Comparison of ENCODE assay signal across 24 mouse cellular contexts in genomic region chr11:93972951-93973350, GRCm38 (mm10).
"Had no signal": no experiment of that assay in that cellular context is flagged by ENCODE, and none has a peak within 500 bp of the region (broad histone marks: within the 10 kb centered on the region; RNA-seq: fewer than 3 reads in every experiment).

No protein-coding gene starts in this region.

- H3K4me1 ChIP-seq: intestine, embryonic 15.5 days; limb, embryonic 12.5 days had no signal

- DNase-seq: gastrocnemius, adult 2 months; gastrocnemius, postnatal 10 days; gastrocnemius, postnatal 25 days; heart, adult 11 months; heart, adult 2 months; heart, postnatal 10 days; heart, postnatal 4 days; kidney, adult 18-20 months; kidney, adult 8-10 months; kidney, postnatal 10 days; kidney, postnatal 25 days; kidney, postnatal 4 days; liver; liver, embryonic 13.5 days had no signal

- H3K36me3 ChIP-seq: heart, embryonic 10.5 days; heart, embryonic 12.5 days; hindbrain, embryonic 10.5 days; hindbrain, embryonic 12.5 days; intestine, embryonic 15.5 days; limb, embryonic 10.5 days; limb, embryonic 12.5 days; liver, embryonic 13.5 days had no signal

- H3K27ac ChIP-seq: gastrocnemius, adult 2 months; heart, adult 2 months; heart, embryonic 10.5 days; hindbrain, embryonic 10.5 days; hindbrain, embryonic 12.5 days; hindbrain, embryonic 14.5 days; intestine, embryonic 15.5 days; layer of hippocampus, adult 2 months; left cerebral cortex, adult 2 months; limb, embryonic 10.5 days; limb, embryonic 12.5 days; liver, embryonic 13.5 days had no signal

- H3K9me3 ChIP-seq: heart, embryonic 10.5 days; heart, embryonic 12.5 days; hindbrain, embryonic 10.5 days; hindbrain, embryonic 12.5 days; intestine, embryonic 15.5 days; limb, embryonic 10.5 days; limb, embryonic 12.5 days; liver, embryonic 13.5 days had no signal

- H3K4me3 ChIP-seq: gastrocnemius, adult 2 months; heart, adult 2 months; heart, embryonic 10.5 days; heart, embryonic 12.5 days; hindbrain, embryonic 10.5 days; hindbrain, embryonic 12.5 days; intestine, embryonic 15.5 days; layer of hippocampus, adult 2 months; left cerebral cortex, adult 2 months; limb, embryonic 10.5 days; limb, embryonic 12.5 days; liver, embryonic 13.5 days had no signal

- H3K27me3 ChIP-seq: heart, embryonic 12.5 days; hindbrain, embryonic 12.5 days; intestine, embryonic 15.5 days; limb, embryonic 12.5 days; liver, embryonic 13.5 days had no signal
